Mouse (Mus musculus) cerebellum, postnatal 10 days (tissue): ENCODE data around the gene Rbm38.
A peak's percentile ranks its signal among the peaks of the same experiment; 100 is the strongest.

Source experiments
- DNase-seq, 2 experiments: peaks; one replicate each; pipeline ENCODE4 v3.0.0; 2021; ENCODE audit warnings: mixed read lengths in 2 of 2

Gene Rbm38

GRCm38 (mm10) chr2:173037827-173038607 lies 17.7 kb downstream of the Rbm38 start:
- no peak for DNase-seq

GRCm38 (mm10) chr2:173039041-173039440 lies 18.7 kb downstream of the Rbm38 start:
- DNase-seq: no peak

GRCm38 (mm10) chr2:173040803-173041202 lies 20.5 kb downstream of the Rbm38 start:
- no peak for DNase-seq

GRCm38 (mm10) chr2:173041242-173041641 lies 20.9 kb downstream of the Rbm38 start:
- no peak for DNase-seq

- DNase-seq: no peak
Observed at GRCm38 (mm10) chr2:173041893-173042292, 21.6 kb downstream of the Rbm38 start.

- no peak for DNase-seq
Observed at GRCm38 (mm10) chr2:173042504-173043162, 22.3 kb downstream of the Rbm38 start.

- no peak for DNase-seq
Observed at GRCm38 (mm10) chr2:173044198-173044970, 24.1 kb downstream of the Rbm38 start.

GRCm38 (mm10) chr2:173046582-173047297 lies 26.4 kb downstream of the Rbm38 start:
- no peak for DNase-seq

- no peak for DNase-seq
Observed at GRCm38 (mm10) chr2:173047471-173047870, 27.2 kb downstream of the Rbm38 start.

- DNase-seq: no peak
Observed at GRCm38 (mm10) chr2:173048041-173048745, 27.9 kb downstream of the Rbm38 start.

GRCm38 (mm10) chr2:173049231-173049630 lies 28.9 kb downstream of the Rbm38 start:
- no peak for DNase-seq

- no peak for DNase-seq
Observed at GRCm38 (mm10) chr2:173049817-173050216, 29.5 kb downstream of the Rbm38 start.

GRCm38 (mm10) chr2:173050604-173051382 lies 30.5 kb downstream of the Rbm38 start:
- no peak for DNase-seq

GRCm38 (mm10) chr2:173052881-173053280 lies 32.6 kb downstream of the Rbm38 start:
- peak; percentile 23 to 28 for DNase-seq

- no peak for DNase-seq
Observed at GRCm38 (mm10) chr2:173053846-173054245, 33.5 kb downstream of the Rbm38 start.

- no peak for DNase-seq
Observed at GRCm38 (mm10) chr2:173056303-173056881, 36.1 kb downstream of the Rbm38 start.

GRCm38 (mm10) chr2:173056882-173057315 lies 36.6 kb downstream of the Rbm38 start:
- DNase-seq: no peak

GRCm38 (mm10) chr2:173057623-173058022 lies 37.3 kb downstream of the Rbm38 start:
- DNase-seq: no peak

- DNase-seq: no peak
Observed at GRCm38 (mm10) chr2:173058263-173058662, 38.0 kb downstream of the Rbm38 start.

- no peak for DNase-seq
Observed at GRCm38 (mm10) chr2:173060450-173060849, 40.2 kb downstream of the Rbm38 start.
